Comparison of ENCODE assay signal across 9 mouse cellular contexts in the genomic region with DNA sequence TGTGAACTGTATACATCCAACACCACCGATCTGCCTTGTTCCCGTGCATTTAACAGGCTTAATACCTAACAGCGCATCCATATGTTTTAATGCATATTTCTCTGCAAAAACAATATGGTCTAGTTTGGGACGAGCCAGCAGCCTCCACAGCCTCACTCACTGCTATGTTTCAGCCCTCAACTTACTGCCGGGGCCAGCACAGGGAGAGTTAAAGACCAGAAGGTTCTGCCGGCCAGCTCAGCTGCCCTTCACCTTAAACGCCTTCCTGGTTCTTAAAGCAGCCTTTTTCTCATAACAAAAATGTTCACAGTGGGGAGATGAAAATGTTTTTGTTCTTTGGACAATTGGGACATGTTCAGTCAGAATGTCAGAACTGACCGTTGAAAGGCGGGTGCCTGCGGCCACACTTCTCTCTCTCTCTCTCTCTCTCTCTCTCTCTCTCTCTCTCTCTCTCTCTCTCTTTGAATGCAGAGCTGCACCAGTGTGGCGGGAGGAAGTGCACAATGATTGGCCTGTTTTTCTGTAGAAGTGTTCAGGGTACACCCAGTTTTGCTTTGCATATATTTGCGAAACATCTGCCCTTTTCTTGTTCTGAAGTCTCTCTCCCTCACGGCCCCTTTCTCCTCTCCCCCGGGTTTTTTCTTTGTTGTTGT.
A peak's percentile ranks its signal among the peaks of the same experiment; 100 is the strongest.
DNase-seq lines count a peak whose midpoint lies in the region; ATAC-seq and TF ChIP-seq lines count a peak whose summit lies in the region.
"Had no signal": no experiment of that assay in that cellular context is flagged by ENCODE, and none has a peak within 500 bp of the region (broad histone marks: within the 10 kb centered on the region; RNA-seq: fewer than 3 reads in every experiment).

No protein-coding gene starts in this region.

- H3K4me3 ChIP-seq in lung, embryonic 16.5 days (ENCODE audit: low read length), result no peak overlapping the region
- no peak overlapping the region for H3K4me3 ChIP-seq in lung, adult 2 months (replicated peaks; ENCODE audit: extremely low read depth, low read depth, low read length)
- H3K4me3 ChIP-seq in heart, embryonic 16.5 days (ENCODE audit: low read length), result no peak overlapping the region
- H3K4me3 ChIP-seq: liver, embryonic 15.5 days had no signal

- TF ChIP-seq POLR2A in lung, adult 2 months (IDR thresholded peaks at IDR 0.05; ENCODE audit: borderline replicate concordance, extremely low read depth, low read depth, low read length), result no peak

- H3K9ac ChIP-seq in lung, embryonic 16.5 days (ENCODE audit: low read length), result peak overlapping the region; percentile 23; the same call in 1 of the 2 replicates
- no peak overlapping the region; the same call in 1 of the 2 replicates for H3K9ac ChIP-seq in heart, embryonic 16.5 days (ENCODE audit: low read length)
- H3K9ac ChIP-seq: liver, embryonic 15.5 days had no signal

- peaks cover 20% of the 10 kb centered on the region for H3K4me1 ChIP-seq in lung, embryonic 16.5 days (replicated peaks; ENCODE audit: control insufficient read depth, insufficient read depth, low read length)
- H3K4me1 ChIP-seq in lung, adult 2 months (ENCODE audit: control insufficient read depth, insufficient read depth, low read length), result peaks cover 18% of the 10 kb centered on the region
- peaks cover 42% of the 10 kb centered on the region for H3K4me1 ChIP-seq in heart, embryonic 16.5 days (ENCODE audit: control insufficient read depth, insufficient read depth, low read length)
- H3K4me1 ChIP-seq: liver, embryonic 15.5 days had no signal

- WGBS in lung, embryonic 16.5 days, result 41% methylated on average over 14 of the region's 14 CpGs
- 55% methylated on average over 14 of the region's 14 CpGs for WGBS in lung, adult 2 months
- 49% methylated on average over 14 of the region's 14 CpGs for WGBS in heart, embryonic 16.5 days

- H3K27ac ChIP-seq in lung, embryonic 16.5 days (ENCODE audit: low read length), result peak overlapping the region; percentile 58
- H3K27ac ChIP-seq in heart, embryonic 16.5 days (ENCODE audit: low read length), result peak overlapping the region; percentile 78
- H3K27ac ChIP-seq: liver, embryonic 15.5 days had no signal

- peak; percentile 56 for ATAC-seq in lung, embryonic 16.5 days (ENCODE audit: low read depth)
- peak; percentile 39 for ATAC-seq in heart, embryonic 16.5 days (replicated peaks; ENCODE audit: extremely low read depth, insufficient read depth, low FRiP score)
- ATAC-seq in monocyte, adult 5-6 weeks (replicated peaks; ENCODE audit: insufficient number of reproducible peaks, low FRiP score, low TSS enrichment, poor library complexity, severe bottlenecking), result peak; percentile 64

- no peak for DNase-seq in lung, adult 2 months
- DNase-seq in adrenal gland, postnatal 36 days, result peak; percentile 60 to 61
- DNase-seq in layer of hippocampus, adult 11-12 months (ENCODE audit: low spot score), result no peak
- DNase-seq in left cerebral cortex, postnatal 4 days, result no peak
- no peak for DNase-seq in natural killer cell, adult 2 months (ENCODE audit: low spot score in 2 of 2)

- no peaks in the 10 kb centered on the region for H3K9me3 ChIP-seq in lung, embryonic 16.5 days (ENCODE audit: control insufficient read depth, low read length)
- no peaks in the 10 kb centered on the region for H3K9me3 ChIP-seq in heart, embryonic 16.5 days (replicated peaks; ENCODE audit: control insufficient read depth, low read length)
- H3K9me3 ChIP-seq: liver, embryonic 15.5 days had no signal

- no peaks in the 10 kb centered on the region for H3K27me3 ChIP-seq in lung, embryonic 16.5 days (ENCODE audit: control insufficient read depth, insufficient read depth, low read depth, low read length)
- H3K27me3 ChIP-seq in heart, embryonic 16.5 days (ENCODE audit: control insufficient read depth, insufficient read depth, low read length), result no peaks in the 10 kb centered on the region
- H3K27me3 ChIP-seq: liver, embryonic 15.5 days had no signal

- no peak for TF ChIP-seq CTCF in lung, adult 2 months (IDR thresholded peaks at IDR 0.05; ENCODE audit: insufficient read depth, low read length)

- intact Hi-C loops in left cerebral cortex, postnatal 4 days (cut with DNase I), result loop anchor here (10.0 kb wide), 2 partner anchors 59 to 739 kb away; no protein-coding TSS in a partner anchor

- H3K36me3 ChIP-seq in lung, embryonic 16.5 days (ENCODE audit: control insufficient read depth, insufficient read depth, low read length), result no peaks in the 10 kb centered on the region
- 0 out of 2 replicates have a peak, but pooled peaks cover 2% of the 10 kb centered on the region for H3K36me3 ChIP-seq in heart, embryonic 16.5 days (ENCODE audit: control insufficient read depth, insufficient read depth)
- H3K36me3 ChIP-seq: liver, embryonic 15.5 days had no signal

- H3K4me2 ChIP-seq in lung, embryonic 16.5 days (ENCODE audit: low read depth, low read length), result no peak overlapping the region
- peak overlapping the region; percentile 13; the same call in 1 of the 2 replicates for H3K4me2 ChIP-seq in heart, embryonic 16.5 days (ENCODE audit: low read depth, low read length)
- H3K4me2 ChIP-seq: liver, embryonic 15.5 days had no signal

Comparison
In these comparisons a context has a peak if more than half of its experiments do, and no peak if none do; other contexts are left out.
1. DNase-seq: peak in adrenal gland, postnatal 36 days (2 of 2); none in lung, adult 2 months (single experiment), layer of hippocampus, adult 11-12 months (single experiment), left cerebral cortex, postnatal 4 days (single experiment) and natural killer cell, adult 2 months (0 of 2).
2. Peak in every context shown above with its lines, with median percentiles within 50 percentile points of each other: ATAC-seq.